Mouse (Mus musculus): ENCODE results near the gene Galns. TPM values are rescaled to one million over a fixed set of nuclear protein-coding genes. Genes with fewer than 3 reads are reported as not detected.

Gene Galns
- total and polyA plus RNA-seq, 3 experiments: 16.4 to 25.6 (median 25.6) TPM

DNA sequence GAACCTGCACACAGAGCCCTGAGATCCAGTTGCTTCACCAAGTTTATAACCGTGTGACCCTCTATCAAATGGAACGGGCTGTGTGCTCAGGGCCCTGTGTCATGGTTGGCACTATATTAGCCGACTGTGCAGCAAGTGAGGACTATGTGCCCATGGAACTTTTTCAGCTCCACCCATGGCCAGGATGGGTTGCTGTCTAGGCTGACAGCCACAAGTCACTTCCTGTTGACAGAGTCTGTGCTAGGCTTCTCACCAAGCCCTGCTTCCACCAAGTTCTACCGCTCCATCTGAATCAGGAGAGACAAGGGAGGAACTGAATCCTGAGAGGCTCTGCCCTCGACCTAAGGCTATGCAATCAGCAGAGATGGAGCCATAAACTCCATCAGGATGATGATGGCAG is 50.1 kb downstream of the Galns start:
- dilution Hi-C loops (cut with MboI; ENCODE audit: extremely low pct_ligation_motif_present, extremely low pct_unique_long_range_greater_than_20kb, low sequenced_read_pairs) (no loop called here), in situ Hi-C loops (cut with MboI; ENCODE audit: low pct_ligation_motif_present, low pct_unique_long_range_greater_than_20kb, low sequenced_read_pairs) (no loop called here)
- no peak overlapping the region for H3K9ac ChIP-seq (ENCODE audit: insufficient read depth, low read depth)
- TF ChIP-seq POLR2A (IDR thresholded peaks at IDR 0.05; ENCODE audit: low read depth, low read length) (no peak), MAFK (IDR thresholded peaks at IDR 0.05; ENCODE audit: insufficient replicate concordance, low read length) (no peak), SIN3A (IDR thresholded peaks at IDR 0.05; ENCODE audit: low read length) (no peak), MEF2A (IDR thresholded peaks at IDR 0.05; ENCODE audit: borderline replicate concordance, low read depth, low read length) (no peak), TCF12 (IDR thresholded peaks at IDR 0.05; ENCODE audit: low read depth, low read length) (no peak), NELFE (IDR thresholded peaks at IDR 0.05; ENCODE audit: low read depth, low read length) (no peak), JUND (conservative IDR thresholded peaks at IDR 0.05; ENCODE audit: low read depth, low read length) (no peak), POLR2AphosphoS2 (IDR thresholded peaks at IDR 0.05; ENCODE audit: low read depth, low read length) (no peak), GABPA (IDR thresholded peaks at IDR 0.05; ENCODE audit: insufficient replicate concordance, low read depth, low read length) (no peak), BHLHE40 (IDR thresholded peaks at IDR 0.05; ENCODE audit: low read depth, low read length) (no peak), USF2 (conservative IDR thresholded peaks at IDR 0.05; ENCODE audit: low read depth, low read length) (no peak), UBTF (IDR thresholded peaks at IDR 0.05; ENCODE audit: low read depth, low read length) (no peak), CTCF (conservative IDR thresholded peaks at IDR 0.05 in 1 of 2, IDR thresholded peaks at IDR 0.05 in 1 of 2; ENCODE audit: low read depth in 2 of 2, low read length in 2 of 2) (no peak), MAZ (IDR thresholded peaks at IDR 0.05; ENCODE audit: low read depth, low read length) (no peak), ZKSCAN1 (IDR thresholded peaks at IDR 0.05; ENCODE audit: borderline replicate concordance, low read depth, low read length) (no peak), ELF1 (IDR thresholded peaks at IDR 0.05; ENCODE audit: low read depth, low read length) (no peak), ETS1 (conservative IDR thresholded peaks at IDR 0.05; ENCODE audit: low read depth, low read length) (no peak), E2F4 (IDR thresholded peaks at IDR 0.05; ENCODE audit: insufficient replicate concordance, low read depth, low read length) (no peak)
- no peak for DNase-seq (ENCODE audit: extremely low read depth)
- H3K27me3 ChIP-seq (replicated peaks): no peaks in the 10 kb centered on the region
- no peak overlapping the region for H3K4me2 ChIP-seq (ENCODE audit: insufficient read depth, low read depth, poor library complexity, severe bottlenecking)
- peaks cover 0 to 20% of the 10 kb centered on the region in 2 experiments for H3K36me3 ChIP-seq (replicated peaks in 1 of 2; ENCODE audit: control insufficient read depth in 1 of 2, insufficient read depth in 1 of 2, low read length in 1 of 2)
- H3K9me3 ChIP-seq (replicated peaks; ENCODE audit: low read length): peaks cover 5% of the 10 kb centered on the region
- no peaks in the 10 kb centered on the region for H3K79me2 ChIP-seq (replicated peaks; ENCODE audit: control insufficient read depth, extremely low read depth, insufficient read depth, poor library complexity, severe bottlenecking)
- H3K27ac ChIP-seq (ENCODE audit: insufficient read depth, low read depth): no peak overlapping the region
- H3K4me3 ChIP-seq (replicated peaks in 1 of 3; ENCODE audit: low read depth in 2 of 3, low read length in 2 of 3, poor library complexity in 1 of 3): no peak overlapping the region
- peaks cover 5 to 26% of the 10 kb centered on the region in 2 experiments for H3K4me1 ChIP-seq (ENCODE audit: control insufficient read depth in 1 of 2, insufficient read depth in 2 of 2)

- Histone ChIP-seq H3K79me2 (replicated peaks; ENCODE audit: control insufficient read depth, extremely low read depth, insufficient read depth, poor library complexity, severe bottlenecking) (no peaks in the 10 kb centered on the region), H3K9me3 (replicated peaks; ENCODE audit: low read length) (no peaks in the 10 kb centered on the region), H3K4me3 (replicated peaks in 1 of 3; ENCODE audit: low read depth in 2 of 3, low read length in 2 of 3, poor library complexity in 1 of 3) (no peak overlapping the region), H3K4me2 (ENCODE audit: insufficient read depth, low read depth, poor library complexity, severe bottlenecking) (no peak overlapping the region), H3K27me3 (replicated peaks) (no peaks in the 10 kb centered on the region), H3K9ac (ENCODE audit: insufficient read depth, low read depth) (no peak overlapping the region), H3K27ac (ENCODE audit: insufficient read depth, low read depth) (no peak overlapping the region), H3K4me1 (ENCODE audit: control insufficient read depth in 1 of 2, insufficient read depth in 2 of 2) (peaks cover 8 to 35% of the 10 kb centered on the region in 2 experiments), H3K36me3 (replicated peaks in 1 of 2; ENCODE audit: control insufficient read depth in 1 of 2, insufficient read depth in 1 of 2, low read length in 1 of 2) (peaks cover 0 to 2% of the 10 kb centered on the region in 2 experiments)
- in situ Hi-C loops (cut with MboI; ENCODE audit: low pct_ligation_motif_present, low pct_unique_long_range_greater_than_20kb, low sequenced_read_pairs) (no loop called here), dilution Hi-C loops (cut with MboI; ENCODE audit: extremely low pct_ligation_motif_present, extremely low pct_unique_long_range_greater_than_20kb, low sequenced_read_pairs) (no loop called here)
- no peak for DNase-seq (ENCODE audit: extremely low read depth)
- peak in 1 of 2 experiments; percentile 36; a peak in 2 of 4 replicates for TF ChIP-seq CTCF (conservative IDR thresholded peaks at IDR 0.05 in 1 of 2, IDR thresholded peaks at IDR 0.05 in 1 of 2; ENCODE audit: low read depth in 2 of 2, low read length in 2 of 2)
- no peak for TF ChIP-seq MAFK (IDR thresholded peaks at IDR 0.05; ENCODE audit: insufficient replicate concordance, low read length)
Measured at GRCm38 (mm10) chr8:122558671-122559349, 52.5 kb downstream of the Galns start.
